ENCODE assay signal across 1 mouse cellular context in the genomic region with DNA sequence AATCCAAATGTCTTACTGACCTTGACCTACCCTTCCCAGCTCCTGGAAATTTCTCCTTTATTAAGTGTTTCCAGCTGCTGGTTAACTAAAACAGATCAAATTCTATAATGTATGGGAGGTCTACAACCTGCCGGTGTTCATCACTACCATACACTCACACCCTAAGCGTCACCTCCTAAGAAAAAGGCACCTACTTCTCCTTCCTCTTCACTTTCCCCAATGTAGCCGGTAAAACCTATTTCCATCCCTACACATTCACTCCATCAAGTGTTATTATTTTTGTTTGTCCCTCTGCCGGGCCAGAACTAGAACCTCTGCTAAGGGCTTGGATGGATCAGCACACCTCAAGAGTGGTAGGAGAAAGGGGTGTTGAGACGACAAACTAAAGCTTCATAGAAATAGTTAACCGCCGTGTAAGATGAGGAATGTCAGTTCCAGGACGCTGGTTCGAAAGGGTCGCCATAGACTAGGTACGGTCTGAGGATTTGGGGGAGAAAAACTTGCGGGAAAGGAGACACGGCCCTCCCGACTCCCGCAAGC.
TF ChIP-seq lines count a peak whose summit lies in the region.

No protein-coding gene starts in this region.

TF ChIP-seq in MEL, 35 proteins besides CTCF, POLR2A, EP300 and RAD21 (continued from another document):
- no peak for TF ChIP-seq E2F4 (IDR thresholded peaks at IDR 0.05; ENCODE audit: borderline replicate concordance, low read depth, low read length)
- no peak for TF ChIP-seq MYB (IDR thresholded peaks at IDR 0.05; ENCODE audit: low read depth, low read length)
- TF ChIP-seq RCOR1 (IDR thresholded peaks at IDR 0.05; ENCODE audit: low read depth, low read length): no peak
- TF ChIP-seq GATA1 (IDR thresholded peaks at IDR 0.05; ENCODE audit: low read depth, low read length): no peak
- TF ChIP-seq MAFK (IDR thresholded peaks at IDR 0.05; ENCODE audit: borderline replicate concordance, low read depth, low read length): no peak
- TF ChIP-seq MEF2A (IDR thresholded peaks at IDR 0.05; ENCODE audit: extremely low read depth, insufficient replicate concordance, low read depth, low read length, poor library complexity, severe bottlenecking): no peak
- TF ChIP-seq GABPA (IDR thresholded peaks at IDR 0.05; ENCODE audit: low read depth, low read length): no peak
- TF ChIP-seq ZMIZ1 (IDR thresholded peaks at IDR 0.05; ENCODE audit: low read depth, low read length): no peak
